Mouse (Mus musculus): ENCODE measurements around the gene 1700003F12Rik. TPM values are rescaled to one million over a fixed set of nuclear protein-coding genes. Genes with fewer than 3 reads are reported as not detected.

Gene 1700003F12Rik
- polyA plus RNA-seq, 1 experiment: 10.8 TPM

GRCm38 (mm10) chr2:154570666-154571065, 23.8 kb downstream of the 1700003F12Rik start:
- TF ChIP-seq FLI1 (IDR thresholded peaks at IDR 0.05; ENCODE audit: low read length) (no peak), GATA1 (IDR thresholded peaks at IDR 0.05; ENCODE audit: borderline replicate concordance, low read length) (no peak)
- H3K27me3 ChIP-seq (replicated peaks): no peaks in the 10 kb centered on the region
- H3K4me3 ChIP-seq (replicated peaks): peak overlapping the region; percentile 95
- H3K9me3 ChIP-seq: no peaks in the 10 kb centered on the region
- H3K4me1 ChIP-seq: peaks cover 70% of the 10 kb centered on the region
- H3K36me3 ChIP-seq (replicated peaks; ENCODE audit: low read length): peaks cover 4% of the 10 kb centered on the region

GRCm38 (mm10) chr2:154571266-154571665, 24.4 kb downstream of the 1700003F12Rik start:
- Histone ChIP-seq H3K9me3 (no peaks in the 10 kb centered on the region), H3K4me1 (peaks cover 66% of the 10 kb centered on the region), H3K27me3 (replicated peaks) (no peaks in the 10 kb centered on the region), H3K36me3 (replicated peaks; ENCODE audit: low read length) (no peaks in the 10 kb centered on the region), H3K4me3 (replicated peaks) (peak overlapping the region; percentile 95)
- no peak for TF ChIP-seq FLI1 (IDR thresholded peaks at IDR 0.05; ENCODE audit: low read length)
- no peak for TF ChIP-seq GATA1 (IDR thresholded peaks at IDR 0.05; ENCODE audit: borderline replicate concordance, low read length)

GRCm38 (mm10) chr2:154571976-154572375, 25.1 kb downstream of the 1700003F12Rik start:
- Histone ChIP-seq H3K36me3 (replicated peaks; ENCODE audit: low read length) (no peaks in the 10 kb centered on the region), H3K9me3 (no peaks in the 10 kb centered on the region), H3K27me3 (replicated peaks) (no peaks in the 10 kb centered on the region), H3K4me3 (replicated peaks) (no peak overlapping the region), H3K4me1 (peaks cover 66% of the 10 kb centered on the region)
- no peak for TF ChIP-seq FLI1 (IDR thresholded peaks at IDR 0.05; ENCODE audit: low read length)
- no peak for TF ChIP-seq GATA1 (IDR thresholded peaks at IDR 0.05; ENCODE audit: borderline replicate concordance, low read length)

- TF ChIP-seq GATA1 (IDR thresholded peaks at IDR 0.05; ENCODE audit: borderline replicate concordance, low read length) (no peak), FLI1 (IDR thresholded peaks at IDR 0.05; ENCODE audit: low read length) (no peak)
- H3K4me1 ChIP-seq: peaks cover 65% of the 10 kb centered on the region
Measured at GRCm38 (mm10) chr2:154572996-154573395, 26.1 kb downstream of the 1700003F12Rik start.

GRCm38 (mm10) chr2:154574271-154574670, 27.4 kb downstream of the 1700003F12Rik start:
- TF ChIP-seq GATA1 (IDR thresholded peaks at IDR 0.05; ENCODE audit: borderline replicate concordance, low read length) (no peak), FLI1 (IDR thresholded peaks at IDR 0.05; ENCODE audit: low read length) (no peak)
- Histone ChIP-seq H3K4me1 (peaks cover 53% of the 10 kb centered on the region), H3K4me3 (replicated peaks) (no peak overlapping the region), H3K9me3 (no peaks in the 10 kb centered on the region), H3K36me3 (replicated peaks; ENCODE audit: low read length) (no peaks in the 10 kb centered on the region), H3K27me3 (replicated peaks) (no peaks in the 10 kb centered on the region)

More at GRCm38 (mm10) chr2:154572996-154573395, 26.1 kb downstream of the 1700003F12Rik start:
- H3K9me3 ChIP-seq: no peaks in the 10 kb centered on the region
- H3K4me3 ChIP-seq (replicated peaks): no peak overlapping the region
- no peaks in the 10 kb centered on the region for H3K27me3 ChIP-seq (replicated peaks)
- no peaks in the 10 kb centered on the region for H3K36me3 ChIP-seq (replicated peaks; ENCODE audit: low read length)

- Histone ChIP-seq H3K27me3 (replicated peaks) (no peaks in the 10 kb centered on the region), H3K4me3 (replicated peaks) (no peak overlapping the region), H3K9me3 (peaks cover 5% of the 10 kb centered on the region; the same call in 1 of the 2 replicates), H3K4me1 (peaks cover 32% of the 10 kb centered on the region), H3K36me3 (replicated peaks; ENCODE audit: low read length) (no peaks in the 10 kb centered on the region)
- TF ChIP-seq FLI1 (IDR thresholded peaks at IDR 0.05; ENCODE audit: low read length) (no peak), GATA1 (IDR thresholded peaks at IDR 0.05; ENCODE audit: borderline replicate concordance, low read length) (no peak)
Measured at GRCm38 (mm10) chr2:154576876-154577743, 30.2 kb downstream of the 1700003F12Rik start.

- TF ChIP-seq GATA1 (IDR thresholded peaks at IDR 0.05; ENCODE audit: borderline replicate concordance, low read length): no peak
- TF ChIP-seq FLI1 (IDR thresholded peaks at IDR 0.05; ENCODE audit: low read length): no peak
- Histone ChIP-seq H3K4me1 (peaks cover 28% of the 10 kb centered on the region), H3K4me3 (replicated peaks) (no peak overlapping the region), H3K9me3 (peaks cover 5% of the 10 kb centered on the region; the same call in 1 of the 2 replicates), H3K36me3 (replicated peaks; ENCODE audit: low read length) (no peaks in the 10 kb centered on the region), H3K27me3 (replicated peaks) (no peaks in the 10 kb centered on the region)
Measured at GRCm38 (mm10) chr2:154577744-154578067, 30.8 kb downstream of the 1700003F12Rik start.

GRCm38 (mm10) chr2:154580586-154580985, 33.7 kb downstream of the 1700003F12Rik start:
- TF ChIP-seq GATA1 (IDR thresholded peaks at IDR 0.05; ENCODE audit: borderline replicate concordance, low read length): no peak
- no peak for TF ChIP-seq FLI1 (IDR thresholded peaks at IDR 0.05; ENCODE audit: low read length)
- Histone ChIP-seq H3K9me3 (peaks cover 5% of the 10 kb centered on the region; the same call in 1 of the 2 replicates), H3K27me3 (replicated peaks) (no peaks in the 10 kb centered on the region), H3K4me3 (replicated peaks) (no peak overlapping the region), H3K36me3 (replicated peaks; ENCODE audit: low read length) (peaks cover 8% of the 10 kb centered on the region), H3K4me1 (peaks cover 35% of the 10 kb centered on the region)

GRCm38 (mm10) chr2:154581421-154581820, 34.5 kb downstream of the 1700003F12Rik start:
- Histone ChIP-seq H3K36me3 (replicated peaks; ENCODE audit: low read length) (peaks cover 17% of the 10 kb centered on the region), H3K4me1 (peaks cover 31% of the 10 kb centered on the region), H3K9me3 (peaks cover 5% of the 10 kb centered on the region; the same call in 1 of the 2 replicates), H3K4me3 (replicated peaks) (no peak overlapping the region), H3K27me3 (replicated peaks) (no peaks in the 10 kb centered on the region)
- TF ChIP-seq FLI1 (IDR thresholded peaks at IDR 0.05; ENCODE audit: low read length): no peak
- no peak for TF ChIP-seq GATA1 (IDR thresholded peaks at IDR 0.05; ENCODE audit: borderline replicate concordance, low read length)

Measured in megakaryocyte, embryonic 14.5 days (primary cell).